Mouse (Mus musculus) mouse embryonic stem cell (cell line): Measurements from ENCODE around the gene Methig1.
"Not testable (repeated sequence)": the region's sequence is repeated elsewhere in the genome, so short reads cannot be mapped to it uniquely, and the experiment has no call there.

Source experiments
- in situ Hi-C, 2 experiments: fragments of 300-500 bp; cut with MboI; formaldehyde crosslinking; loops; 1 replicate in 1 of 2; 3 replicates in 1 of 2; pipeline ENCODE4 v1.14.3; 2019 to 2020; ENCODE audit warnings: low sequenced_read_pairs in 2 of 2, low pct_unique_long_range_greater_than_20kb in 1 of 2, mixed read lengths in 1 of 2; ENCODE audit not compliant: unreplicated experiment in 1 of 2

The Methig1 gene

DNA sequence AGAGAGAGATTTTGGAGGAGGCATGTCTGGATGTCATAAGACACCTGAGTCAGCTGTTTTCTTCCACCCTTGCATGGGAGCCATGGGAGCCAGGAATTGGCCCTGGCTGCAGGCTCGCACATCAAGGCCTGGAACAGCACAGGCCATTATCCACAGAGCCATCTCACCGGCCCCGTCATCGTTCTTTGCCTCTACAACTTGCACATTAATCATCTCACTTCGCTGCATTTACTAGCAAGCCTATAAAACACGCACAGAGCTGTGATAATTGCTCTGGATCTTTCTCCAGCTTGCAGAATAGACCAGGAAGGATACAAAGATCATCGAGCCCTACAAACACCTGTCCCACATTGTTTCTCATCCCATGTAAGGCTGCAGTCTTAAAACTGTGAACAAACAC, 22.2 kb upstream of the Methig1 start:
- in situ Hi-C loops, result no loop called here

DNA sequence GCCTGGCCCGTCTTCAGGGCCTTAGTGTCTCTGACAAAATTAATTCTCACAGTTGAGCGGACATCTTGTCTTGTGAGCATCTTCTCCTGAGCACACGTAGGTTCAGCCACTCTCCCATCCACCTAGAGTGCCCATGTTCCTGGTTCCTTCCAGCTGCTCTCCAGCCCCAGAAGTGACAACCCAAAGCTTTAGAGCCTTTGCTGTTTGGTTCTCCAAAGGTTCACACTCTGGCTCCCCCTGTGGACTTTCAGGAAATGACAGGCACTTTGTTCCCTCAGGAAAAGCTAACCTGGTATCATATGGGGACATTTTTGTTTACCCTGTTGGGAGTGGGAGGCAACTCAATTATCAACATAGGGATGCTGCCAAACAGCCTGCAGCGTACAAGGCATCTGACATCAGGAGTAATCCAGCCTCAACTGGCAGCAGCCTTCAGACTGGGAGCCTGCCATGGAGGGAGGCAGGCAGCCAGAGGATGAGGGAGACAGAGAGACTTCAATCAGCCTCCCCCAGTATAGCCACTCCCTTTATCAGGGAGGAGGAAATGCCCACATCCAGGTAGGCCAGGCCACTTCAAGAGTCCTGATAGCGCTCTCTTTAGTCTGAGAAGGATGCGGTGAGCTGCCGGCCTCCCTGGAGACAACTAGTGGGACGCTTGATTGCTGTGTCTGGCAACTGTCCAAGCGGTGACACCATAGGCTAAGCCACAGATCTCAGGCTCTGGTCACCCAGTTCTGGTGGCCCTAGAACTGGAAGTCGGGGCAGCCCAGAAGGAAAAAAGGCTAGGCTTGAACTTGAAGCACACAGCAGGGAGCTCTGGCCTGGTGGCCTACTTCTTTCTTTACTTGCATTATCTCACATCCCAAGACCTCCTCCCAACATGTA, 20.6 kb upstream of the Methig1 start:
- in situ Hi-C loops, result not testable (repeated sequence)

DNA sequence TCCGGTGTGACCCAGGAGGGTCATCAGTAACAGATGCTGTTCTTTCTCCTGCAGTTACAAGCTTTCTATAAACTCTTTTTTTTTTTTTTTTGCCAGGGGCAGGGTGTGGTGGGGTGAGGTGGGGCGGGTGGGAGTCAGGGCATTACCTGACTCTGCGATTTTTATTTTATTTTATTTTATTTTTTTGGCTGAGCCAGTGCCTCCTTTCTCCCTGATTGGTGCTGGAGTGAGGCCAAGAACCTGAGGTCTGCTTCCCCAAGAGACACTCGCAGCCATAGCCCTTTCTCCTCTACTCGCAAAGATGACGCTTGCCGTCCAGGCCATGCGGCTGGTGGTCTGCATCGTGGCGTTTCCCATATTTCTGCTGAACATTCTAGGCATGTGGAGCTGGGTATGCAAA, 18.3 kb upstream of the Methig1 start, which contains the start of gene Mettl7a3:
Gene Mettl7a3 (plus strand): TSS at position 301 of the 400 bp plus-strand sequence.
- in situ Hi-C loops, result no loop called here

DNA sequence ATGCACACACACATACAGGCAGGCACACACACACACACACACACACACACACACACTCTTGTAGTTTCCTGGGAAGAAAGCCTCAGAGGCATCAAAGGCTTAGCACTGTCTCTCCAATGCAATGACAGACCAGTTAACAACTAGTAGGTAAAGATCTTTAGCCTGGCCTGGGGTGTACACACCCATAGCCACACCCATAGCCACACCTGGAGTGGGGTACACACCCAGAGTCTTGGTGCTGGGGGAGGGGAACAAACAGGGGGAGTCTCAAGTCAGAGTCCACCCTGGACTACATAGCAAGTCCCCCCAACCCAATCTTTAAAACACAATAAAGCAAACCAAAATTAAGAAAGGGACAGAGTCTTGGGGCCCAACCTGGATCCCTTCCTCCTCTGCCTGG, 15.6 kb upstream of the Methig1 start:
- in situ Hi-C loops, result not testable (repeated sequence)

DNA sequence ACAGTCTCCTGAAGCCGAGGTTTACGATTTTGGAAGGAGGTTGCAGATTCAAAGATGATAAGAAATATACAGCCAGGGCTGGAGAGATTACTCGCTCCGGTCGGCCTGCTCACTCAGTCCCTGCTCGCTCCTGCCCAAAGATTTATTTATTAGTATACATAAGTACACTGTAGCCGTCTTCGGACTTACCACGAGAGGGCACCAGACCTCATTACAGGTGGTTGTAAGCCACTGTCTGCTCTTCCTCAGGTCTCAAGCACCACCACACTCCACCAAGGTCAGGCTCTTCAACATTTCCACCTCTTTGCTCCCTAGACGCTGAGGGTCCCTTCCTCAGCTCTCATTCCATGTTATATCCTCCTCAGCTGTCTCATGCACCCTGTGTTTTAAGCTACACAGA, 15.1 kb upstream of the Methig1 start:
- in situ Hi-C loops, result not testable (repeated sequence)

DNA sequence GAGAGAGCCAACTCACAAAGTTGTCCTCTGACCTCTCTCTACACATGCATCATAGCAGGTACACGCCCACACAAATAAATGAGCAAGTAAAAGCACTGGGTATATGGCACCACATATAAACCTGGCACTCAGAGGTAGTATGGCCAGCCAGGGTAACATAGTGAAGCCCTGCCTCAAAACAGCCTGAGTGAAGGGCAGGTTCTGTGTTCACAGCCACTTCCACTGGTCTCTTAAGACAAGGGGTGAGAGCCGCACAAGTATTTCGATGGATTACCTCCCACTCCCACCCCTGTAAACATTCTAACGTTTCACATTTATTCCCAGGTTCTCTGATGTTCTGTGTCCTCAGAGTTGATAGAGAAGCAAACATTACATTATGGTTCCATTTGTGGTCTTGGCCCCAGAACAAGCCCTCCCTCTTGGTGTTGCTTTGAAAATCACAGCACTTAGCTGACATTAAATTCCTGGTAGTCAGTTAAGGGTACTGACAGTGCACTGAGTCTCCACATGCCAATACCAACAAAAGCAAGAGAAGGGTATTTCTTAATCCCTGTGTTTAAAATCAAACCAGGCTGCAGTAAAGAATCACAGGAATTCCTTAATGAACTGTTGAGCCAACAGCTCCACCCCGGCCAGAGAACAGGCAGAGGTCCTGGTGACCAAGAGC, 11.5 kb upstream of the Methig1 start:
- in situ Hi-C loops, result not testable (repeated sequence)

DNA sequence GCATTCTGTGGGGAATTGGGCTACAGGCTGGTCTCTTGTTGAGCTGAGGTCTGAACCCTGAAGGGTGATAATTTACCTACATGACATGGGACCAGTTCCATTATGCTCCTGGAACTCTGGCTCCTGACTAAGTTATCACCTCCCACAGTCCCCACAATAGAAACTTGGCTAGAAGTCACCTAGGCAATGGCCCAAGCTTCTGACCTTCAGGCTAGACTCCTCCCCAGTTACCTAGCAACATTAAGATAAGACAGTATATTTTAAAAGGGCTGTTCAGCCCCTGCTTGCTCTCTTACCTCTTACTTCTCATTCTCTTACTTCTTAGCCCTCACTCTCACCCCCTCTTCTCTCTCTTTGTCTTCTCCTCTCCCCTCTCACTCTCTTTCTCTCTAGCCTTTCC, 7.5 kb upstream of the Methig1 start:
- in situ Hi-C loops, result no loop called here

DNA sequence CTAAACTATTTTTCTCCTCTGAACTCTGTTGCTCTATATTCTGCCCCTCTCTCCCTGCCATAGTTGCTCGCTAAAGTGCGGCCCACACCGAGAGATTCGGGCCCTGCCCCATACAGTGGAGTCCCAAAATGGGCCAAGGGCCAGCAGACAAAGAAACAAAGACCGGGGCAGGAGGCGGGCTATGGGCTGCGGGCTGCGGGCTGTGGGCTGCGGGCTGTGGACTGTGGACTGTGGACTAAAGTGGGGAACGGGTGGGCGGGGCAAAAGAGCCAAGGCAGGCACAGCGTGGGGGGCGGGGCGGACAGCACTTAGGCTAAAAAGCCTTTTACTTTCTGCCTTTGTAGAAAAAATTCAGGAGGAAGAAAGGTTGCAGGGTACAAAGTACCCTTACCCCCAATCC, 6.2 kb upstream of the Methig1 start:
- in situ Hi-C loops, result no loop called here

DNA sequence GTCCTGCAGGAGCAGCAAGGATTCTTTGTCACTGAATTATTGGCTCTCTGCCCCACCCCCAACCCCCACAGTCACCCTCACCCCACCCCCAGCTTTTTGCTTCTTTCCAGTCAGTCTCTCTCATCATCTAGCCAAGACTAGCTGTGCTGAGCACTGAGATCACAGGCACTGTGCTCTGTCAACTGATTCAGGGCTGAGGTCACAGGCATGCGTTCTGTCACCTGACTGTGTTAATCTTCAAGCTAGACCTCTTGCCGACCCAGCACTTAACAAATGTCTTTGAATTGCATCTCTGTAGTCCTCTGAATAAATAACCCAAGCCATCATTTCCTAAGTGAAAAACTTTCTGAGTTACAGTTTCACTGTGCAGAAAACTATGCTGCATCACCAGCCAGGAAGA, 3.5 kb upstream of the Methig1 start:
- in situ Hi-C loops, result no loop called here

DNA sequence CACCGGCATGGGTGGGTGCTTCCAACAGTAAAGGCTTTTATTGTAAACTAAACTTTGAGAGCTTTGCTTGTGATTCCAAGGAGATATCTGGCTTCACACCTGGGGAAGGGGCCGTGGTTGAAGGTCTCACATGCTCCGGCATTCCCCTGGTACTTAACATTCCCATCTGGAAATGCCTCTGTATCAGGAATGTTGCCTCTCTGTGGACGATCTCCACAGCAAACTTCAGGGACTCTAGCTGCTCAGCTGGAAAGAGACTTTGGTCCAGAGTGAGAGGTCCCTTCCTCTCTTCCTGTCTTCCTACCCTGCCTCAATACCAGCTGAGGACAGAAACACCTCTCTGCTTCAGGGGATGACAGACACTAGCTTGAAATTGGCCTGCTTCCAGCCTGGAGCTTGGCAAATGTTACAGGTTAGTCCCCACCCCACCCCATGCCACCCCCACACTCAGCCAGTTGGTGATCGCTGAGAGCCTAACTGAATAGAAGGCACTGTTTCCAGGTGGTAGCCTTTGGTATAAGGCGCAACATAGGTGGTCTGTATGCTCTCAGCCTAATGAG, 1.4 kb upstream of the Methig1 start:
- in situ Hi-C loops, result no loop called here

DNA sequence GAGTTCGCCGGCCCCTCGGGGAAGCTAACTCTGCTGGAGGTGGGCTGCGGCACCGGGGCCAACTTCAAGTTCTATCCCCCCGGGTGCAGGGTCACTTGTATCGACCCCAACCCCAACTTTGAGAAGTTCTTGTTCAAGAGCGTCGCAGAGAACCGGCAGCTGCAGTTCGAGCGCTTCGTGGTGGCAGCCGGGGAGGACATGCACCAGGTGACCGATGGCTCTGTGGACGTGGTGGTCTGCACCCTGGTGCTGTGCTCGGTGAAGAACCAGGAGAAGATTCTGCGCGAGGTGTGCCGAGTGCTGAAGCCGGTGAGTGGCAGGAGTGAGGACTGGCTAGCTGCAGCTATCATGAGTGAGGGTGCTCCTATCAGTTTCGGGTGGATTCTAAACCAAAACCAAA, 450 bp downstream of the Methig1 start:
- in situ Hi-C loops, result not testable (repeated sequence)

DNA sequence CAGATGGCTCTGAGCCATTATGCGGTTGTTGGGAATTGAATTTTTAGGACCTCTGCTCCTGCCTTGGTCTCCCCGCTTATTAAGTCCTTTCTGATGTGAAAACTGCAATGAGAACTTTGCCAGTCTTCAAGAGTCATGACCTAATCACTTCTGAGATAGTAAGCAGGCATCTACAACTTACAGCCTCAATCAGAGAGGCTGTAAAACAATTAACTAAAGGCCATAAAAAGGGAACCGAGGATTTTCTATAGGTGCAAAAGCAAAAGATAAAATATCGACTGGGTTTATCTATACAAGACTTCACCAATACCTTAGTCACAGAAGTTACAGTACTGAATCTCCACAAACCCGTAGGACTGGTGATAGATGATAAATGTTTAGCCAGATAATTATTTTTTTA, 2.9 kb downstream of the Methig1 start:
- in situ Hi-C loops, result loop anchor here (5.0 kb wide), 1 partner anchor 44 kb away; no protein-coding TSS in a partner anchor

DNA sequence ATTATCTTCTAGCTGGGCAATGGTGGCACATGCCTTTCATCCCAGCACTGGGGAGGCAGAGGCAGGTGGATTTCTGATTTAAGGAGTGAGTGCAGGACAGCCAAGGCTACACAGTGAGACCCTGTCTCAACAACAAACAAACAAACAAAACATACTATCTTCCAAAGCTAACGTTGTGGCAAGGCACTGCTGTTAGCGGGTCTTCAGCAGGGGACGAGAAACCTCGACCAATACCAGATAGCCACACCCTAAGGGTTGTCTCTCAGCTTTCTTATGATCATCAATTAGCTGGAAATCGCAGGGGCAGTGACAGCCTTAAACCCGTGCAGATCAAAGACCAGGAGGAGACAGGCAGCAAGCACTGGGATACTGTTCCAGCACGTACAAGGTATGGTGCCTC, 11.3 kb downstream of the Methig1 start, which contains the start of gene Higd1c:
Gene Higd1c (plus strand): TSS at position 301 of the 400 bp plus-strand sequence.
- in situ Hi-C loops, result no loop called here

DNA sequence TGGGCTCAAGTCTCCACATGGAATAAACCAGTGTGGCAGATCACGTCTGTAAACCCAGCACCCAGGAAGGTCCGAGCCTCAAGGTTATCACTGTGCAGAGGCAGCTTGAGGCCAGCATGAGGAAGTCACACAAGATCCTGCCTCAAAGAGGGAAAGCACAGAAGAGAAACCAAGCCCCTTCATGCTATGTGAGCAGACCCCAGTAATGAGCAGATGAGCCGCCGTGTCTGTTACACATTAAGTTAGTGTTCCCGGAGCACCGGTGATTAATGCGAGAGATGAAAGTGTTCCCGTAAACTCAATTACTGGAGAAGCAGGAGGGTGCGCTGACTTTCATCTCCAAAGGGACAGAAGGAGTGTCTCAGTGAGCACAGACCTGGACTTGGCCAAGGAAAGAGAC, 13.0 kb downstream of the Methig1 start:
- in situ Hi-C loops, result not testable (repeated sequence)

DNA sequence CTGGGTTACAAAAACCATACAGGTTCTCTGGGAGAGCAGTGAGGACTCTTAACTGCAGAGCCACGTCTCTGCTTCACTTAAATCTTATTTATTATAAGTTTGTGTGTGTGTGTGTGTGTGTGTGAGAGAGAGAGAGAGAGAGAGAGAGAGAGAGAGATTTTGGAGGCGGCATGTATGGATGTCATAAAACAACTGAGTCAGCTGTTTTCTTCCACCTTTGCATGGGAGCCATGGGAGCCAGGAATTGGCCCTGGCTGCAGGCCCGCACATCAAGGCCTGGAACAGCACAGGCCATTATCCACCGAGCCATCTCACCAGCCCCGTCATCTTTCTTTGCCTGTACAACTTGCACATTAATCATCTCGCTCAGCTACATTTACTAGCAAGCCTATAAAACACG, 14.2 kb downstream of the Methig1 start:
- in situ Hi-C loops, result no loop called here

DNA sequence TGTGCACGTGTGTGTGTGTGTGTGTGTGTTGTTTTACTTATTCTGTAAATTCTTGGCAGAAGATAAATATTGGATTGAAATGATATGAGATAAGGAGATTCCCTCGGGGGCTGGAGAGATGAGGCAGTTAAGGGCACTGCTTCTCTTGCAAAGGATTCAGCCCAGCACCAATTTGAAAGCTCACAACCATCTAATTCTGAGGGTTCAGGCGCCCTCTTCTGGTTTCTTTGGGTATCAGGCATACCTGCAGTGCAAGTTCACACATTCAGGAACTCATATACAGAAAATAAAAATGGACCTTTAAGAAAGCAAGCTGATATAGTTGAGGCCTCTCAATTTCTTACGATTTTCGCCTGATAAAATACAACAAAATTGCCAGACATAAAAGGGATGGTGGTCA, 22.1 kb downstream of the Methig1 start:
- in situ Hi-C loops, result no loop called here

DNA sequence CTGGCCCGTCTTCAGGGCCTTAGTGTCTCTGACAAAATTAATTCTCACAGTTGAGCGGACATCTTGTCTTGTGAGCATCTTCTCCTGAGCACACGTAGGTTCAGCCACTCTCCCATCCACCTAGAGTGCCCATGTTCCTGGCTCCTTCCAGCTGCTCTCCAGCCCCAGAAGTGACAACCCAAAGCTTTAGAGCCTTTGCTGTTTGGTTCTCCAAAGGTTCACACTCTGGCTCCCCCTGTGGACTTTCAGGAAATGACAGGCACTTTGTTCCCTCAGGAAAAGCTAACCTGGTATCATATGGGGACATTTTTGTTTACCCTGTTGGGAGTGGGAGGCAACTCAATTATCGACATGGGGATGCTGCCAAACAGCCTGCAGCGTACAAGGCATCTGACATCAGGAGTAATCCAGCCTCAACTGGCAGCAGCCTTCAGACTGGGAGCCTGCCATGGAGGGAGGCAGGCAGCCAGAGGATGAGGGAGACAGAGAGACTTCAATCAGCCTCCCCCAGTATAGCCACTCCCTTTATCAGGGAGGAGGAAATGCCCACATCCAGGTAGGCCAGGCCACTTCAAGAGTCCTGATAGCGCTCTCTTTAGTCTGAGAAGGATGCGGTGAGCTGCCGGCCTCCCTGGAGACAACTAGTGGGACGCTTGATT, 25.0 kb downstream of the Methig1 start:
- in situ Hi-C loops, result not testable (repeated sequence)

DNA sequence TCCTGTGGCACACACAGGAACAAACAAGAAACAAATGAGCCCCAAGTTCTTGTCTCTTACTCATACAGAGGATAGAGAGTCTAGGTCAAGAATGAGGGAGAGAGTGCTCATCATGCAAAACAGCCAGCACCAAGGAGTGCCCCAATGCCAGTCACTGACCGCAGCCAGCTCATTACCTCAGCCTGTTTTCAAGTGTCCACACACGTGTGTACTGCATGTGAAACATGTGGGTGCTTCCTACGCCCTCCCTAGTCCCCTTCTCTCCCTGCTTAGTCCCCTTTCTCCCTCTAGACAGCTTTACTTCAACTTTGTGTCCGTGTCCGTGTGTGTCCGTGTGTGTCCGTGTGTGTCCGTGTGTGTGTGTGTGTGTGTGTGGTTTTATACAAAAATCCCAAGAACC, 26.7 kb downstream of the Methig1 start:
- in situ Hi-C loops, result no loop called here

DNA sequence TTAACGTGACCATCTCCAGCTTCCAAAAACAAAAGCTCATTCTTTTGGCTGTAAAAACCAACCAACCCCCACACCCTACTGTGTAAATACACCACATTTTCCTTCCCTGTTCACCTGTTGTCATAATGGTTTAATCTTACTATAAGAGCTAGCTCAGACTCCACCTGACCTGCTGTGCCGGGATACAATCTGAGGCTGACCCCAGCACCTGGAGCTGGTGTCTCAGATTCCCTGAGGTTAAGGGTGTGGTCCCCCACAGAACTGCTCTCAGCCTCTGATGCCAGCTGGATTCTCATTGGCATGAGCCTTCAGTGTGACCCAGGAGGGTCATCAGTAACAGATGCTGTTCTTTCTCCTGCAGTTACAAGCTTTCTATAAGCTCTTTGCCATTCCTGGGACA, 27.2 kb downstream of the Methig1 start:
- in situ Hi-C loops, result no loop called here
